Mouse (Mus musculus): ENCODE measurements at regions not wholly inside any gene's neighbourhood (a gene's known extent, or its start where the extent isn't known, plus 50 kb on each side); places are given as distances from the start of the nearest gene placed in this dataset.

GRCm38 (mm10) chr5:75342599-75342998 is 190.5 kb downstream of the Pdgfra start:
- in situ Hi-C loops (cut with MboI, MseI), result no loop called here

DNA sequence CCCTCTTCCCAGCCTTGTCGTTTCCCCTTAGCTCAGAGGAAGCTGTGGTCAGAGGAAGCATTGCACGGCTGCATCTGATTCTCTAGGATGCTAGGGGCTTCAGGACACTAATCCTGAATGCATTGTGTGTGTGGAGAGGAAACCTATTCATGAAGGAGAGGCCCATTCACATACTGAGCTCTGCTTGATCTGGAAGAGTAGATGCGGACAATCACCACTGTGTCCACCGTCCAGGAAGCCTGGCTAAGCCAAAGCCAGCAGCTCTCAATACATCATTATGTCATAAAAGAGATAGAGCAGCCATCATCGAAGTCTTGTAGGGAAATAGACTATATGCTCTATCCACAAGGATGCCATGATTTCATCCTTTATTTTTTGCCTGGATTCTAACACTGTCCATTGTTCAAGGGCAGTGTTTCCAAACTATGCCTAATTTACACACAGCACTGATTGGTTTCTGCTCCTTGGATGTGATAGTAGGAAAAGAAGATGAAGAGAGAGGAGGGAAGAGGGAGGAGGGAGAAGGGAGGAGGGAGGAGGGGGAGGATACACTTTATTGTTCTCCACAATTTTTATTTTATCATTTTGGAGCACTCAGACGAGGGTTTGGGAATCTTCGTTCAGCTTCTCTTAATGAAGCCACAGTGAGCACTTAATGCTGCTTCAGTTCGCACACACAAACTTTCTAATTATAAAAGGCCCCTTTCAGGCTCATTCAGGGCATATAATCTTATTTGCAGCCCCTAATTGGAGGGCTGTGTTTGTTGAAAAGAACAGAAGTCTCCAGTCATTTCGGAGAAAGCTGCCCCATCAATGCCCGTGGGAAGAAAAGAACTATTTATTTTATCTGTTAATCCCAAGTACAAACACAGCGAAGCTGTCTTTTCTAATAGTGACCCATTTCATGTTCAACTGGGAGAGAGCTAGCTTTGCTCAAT is 195.0 kb downstream of the Pdgfra start:
- in situ Hi-C loops (cut with MboI, MseI), result no loop called here

- in situ Hi-C loops (cut with MboI, MseI), result no loop called here
Measured at GRCm38 (mm10) chr5:75347774-75348116, 195.7 kb downstream of the Pdgfra start.

DNA sequence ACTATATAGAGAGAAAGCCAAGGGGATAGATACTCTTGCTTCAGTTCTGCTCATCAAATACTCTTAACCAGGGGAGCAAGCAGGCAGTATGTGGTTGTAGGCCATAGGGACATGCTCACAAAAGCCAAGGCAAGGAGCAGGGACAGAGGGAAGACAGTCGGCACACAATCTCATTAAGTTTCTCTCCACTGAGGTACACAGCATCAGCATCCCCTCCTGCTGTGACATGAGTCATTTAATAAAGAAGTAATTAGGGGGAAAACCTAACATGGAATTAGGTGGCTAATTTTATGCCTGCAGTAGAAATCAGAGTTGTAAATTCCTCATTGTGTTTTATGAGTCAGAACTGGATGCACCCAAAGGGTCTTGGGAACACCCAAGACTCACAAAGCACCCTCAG is 203.2 kb downstream of the Pdgfra start:
- in situ Hi-C loops (cut with MboI, MseI), result no loop called here

- in situ Hi-C loops (cut with MboI, MseI), result no loop called here
Measured at GRCm38 (mm10) chr5:75358869-75359268, 206.8 kb downstream of the Pdgfra start.

DNA sequence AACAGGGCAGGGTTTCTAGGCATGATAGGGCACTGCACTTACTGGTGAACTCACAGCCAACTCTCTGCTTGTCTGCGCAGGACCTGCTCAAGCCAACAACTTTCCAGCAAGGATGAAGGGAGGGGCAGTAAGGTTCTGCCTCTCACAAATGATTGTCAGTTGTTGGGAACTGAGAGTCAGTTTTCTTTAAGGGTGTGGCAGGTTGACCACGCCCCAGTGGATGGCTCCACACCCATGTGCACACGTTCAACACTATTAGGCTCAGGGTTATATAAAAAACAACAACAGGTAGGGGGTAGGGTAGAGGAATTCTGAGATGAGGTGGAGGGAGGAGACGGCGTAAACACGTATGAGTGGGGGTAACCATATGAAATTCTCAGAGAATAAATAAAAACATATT is 210.9 kb upstream of the Kit start:
- in situ Hi-C loops (cut with MboI, MseI), result no loop called here

DNA sequence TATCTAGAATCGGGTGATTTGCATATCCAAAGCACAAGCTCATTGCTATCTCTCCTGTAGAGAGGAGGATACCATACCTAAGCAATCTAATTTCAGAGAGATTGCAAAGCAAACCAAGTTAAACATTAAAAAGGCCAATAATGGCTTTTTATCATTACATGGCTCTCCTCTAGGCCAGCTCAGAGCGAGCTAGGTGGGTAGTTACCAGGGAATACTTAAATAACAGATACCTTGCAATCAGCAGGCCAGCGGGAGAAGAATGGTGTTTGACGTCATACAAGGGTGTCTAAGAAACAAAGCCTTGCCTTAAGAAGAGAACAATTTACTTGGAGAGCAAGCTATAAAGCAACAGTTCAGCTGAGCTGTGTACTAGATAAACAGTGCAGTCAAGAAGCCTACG is 207.4 kb upstream of the Kit start:
- in situ Hi-C loops (cut with MboI, MseI), result no loop called here

GRCm38 (mm10) chr5:75368691-75369090 is 206.0 kb upstream of the Kit start:
- in situ Hi-C loops (cut with MboI, MseI), result no loop called here

DNA sequence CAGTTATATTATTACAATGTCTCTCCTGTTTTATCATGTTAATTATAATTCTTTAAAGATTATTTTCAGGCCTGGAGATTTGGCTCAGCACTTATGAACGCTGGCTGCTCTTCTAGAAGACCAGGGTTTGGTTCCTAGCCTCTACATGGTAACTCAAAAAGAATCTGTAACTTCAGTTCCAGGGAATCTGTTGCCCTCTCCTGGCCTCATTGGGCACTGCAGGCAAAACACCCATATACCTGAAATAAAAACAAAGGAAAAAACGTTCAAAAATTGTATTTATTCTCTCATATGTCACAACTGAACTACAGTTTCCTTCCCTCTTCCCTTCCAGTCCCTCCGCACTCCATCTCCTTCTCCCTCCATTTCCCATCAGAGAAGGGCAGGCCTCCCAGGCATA is 201.9 kb upstream of the Kit start:
- in situ Hi-C loops (cut with MboI, MseI), result loop anchor here (10.0 kb wide), 2 partner anchors 58 to 168 kb away; no protein-coding TSS in a partner anchor

GRCm38 (mm10) chr5:75377311-75378300 is 197.1 kb upstream of the Kit start:
- in situ Hi-C loops (cut with MboI, MseI), result loop anchor here (10.0 kb wide), 2 partner anchors 63 to 173 kb away; no protein-coding TSS in a partner anchor

DNA sequence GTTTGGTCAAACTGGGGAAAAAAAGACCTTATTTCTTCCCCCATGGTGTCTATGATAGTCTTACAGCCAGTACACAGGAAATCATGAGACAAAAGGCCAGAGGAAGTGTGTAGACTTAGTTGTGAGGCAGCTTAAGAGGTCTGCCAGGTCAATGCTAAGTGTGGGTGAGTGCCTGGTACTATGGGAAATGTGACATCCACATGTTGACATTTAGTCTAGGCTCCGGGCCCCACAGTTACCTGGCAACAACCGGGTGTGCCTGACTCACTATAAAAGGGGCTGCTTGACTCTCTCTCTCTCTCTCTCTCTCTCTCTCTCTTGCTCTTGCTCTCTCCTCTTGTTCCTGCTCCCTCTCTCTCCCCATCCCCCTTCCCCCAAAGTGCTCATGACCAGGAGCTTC is 196.1 kb upstream of the Kit start:
- in situ Hi-C loops (cut with MboI, MseI), result loop anchor here (10.0 kb wide), 2 partner anchors 64 to 174 kb away; no protein-coding TSS in a partner anchor

DNA sequence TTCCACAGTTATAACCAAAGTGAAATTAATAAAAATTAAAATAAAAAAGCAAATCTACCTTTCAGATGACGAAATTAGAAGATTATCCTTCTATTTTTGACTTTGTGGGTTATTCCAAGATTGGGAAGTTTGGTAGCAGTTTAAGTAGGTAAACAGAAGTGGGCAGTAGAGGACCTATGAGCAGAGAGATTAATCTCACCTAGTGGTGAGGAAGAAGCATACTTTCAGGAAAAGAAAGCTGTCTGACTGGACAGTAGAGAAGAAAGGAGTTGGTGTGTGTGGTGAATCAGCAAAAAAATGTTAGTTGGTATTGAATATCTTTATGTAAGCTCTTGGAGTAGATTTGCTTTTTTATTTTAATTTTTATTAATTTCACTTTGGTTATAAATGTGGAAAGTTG is 194.4 kb upstream of the Kit start:
- in situ Hi-C loops (cut with MboI, MseI), result no loop called here

- in situ Hi-C loops (cut with MboI, MseI), result no loop called here
Measured at GRCm38 (mm10) chr5:75382138-75382537, 192.6 kb upstream of the Kit start.

GRCm38 (mm10) chr5:75387886-75388454 is 186.7 kb upstream of the Kit start:
- in situ Hi-C loops (cut with MboI, MseI), result no loop called here

DNA sequence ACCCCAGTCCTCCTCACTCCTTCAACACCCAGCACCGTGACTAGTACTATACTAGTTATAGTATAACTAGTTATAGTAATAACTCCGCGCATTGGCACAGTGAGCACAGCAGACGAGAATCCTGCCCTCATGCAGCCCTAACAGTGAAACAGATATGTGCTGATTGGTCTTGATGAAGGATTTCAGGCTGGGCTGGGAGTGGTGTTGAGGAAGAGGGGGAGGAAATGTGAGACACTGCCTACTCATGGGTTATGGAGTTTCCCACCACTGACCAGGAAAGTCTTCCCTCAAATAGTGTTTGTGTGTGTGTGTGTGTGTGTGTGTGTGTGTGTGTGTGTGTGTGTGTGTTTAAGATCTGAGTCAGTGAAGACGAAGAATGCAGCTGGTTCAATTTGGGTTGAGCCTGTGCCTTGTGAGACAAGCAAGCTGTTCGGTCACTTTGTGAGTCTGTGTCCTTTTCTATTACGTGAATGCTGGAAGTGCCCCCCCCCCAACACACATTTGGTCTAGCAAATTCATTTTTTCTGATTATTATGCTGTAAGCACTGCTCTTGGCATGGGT is 185.9 kb upstream of the Kit start:
- in situ Hi-C loops (cut with MboI, MseI), result no loop called here

- in situ Hi-C loops (cut with MboI, MseI), result no loop called here
Measured at GRCm38 (mm10) chr5:75389433-75389971, 185.2 kb upstream of the Kit start.

GRCm38 (mm10) chr5:75398820-75399219 is 175.9 kb upstream of the Kit start:
- in situ Hi-C loops (cut with MboI, MseI), result no loop called here

GRCm38 (mm10) chr5:75401734-75402133 is 173.0 kb upstream of the Kit start:
- in situ Hi-C loops (cut with MboI, MseI), result no loop called here

GRCm38 (mm10) chr5:75402631-75403030 is 172.1 kb upstream of the Kit start:
- in situ Hi-C loops (cut with MboI, MseI), result no loop called here

- in situ Hi-C loops (cut with MboI, MseI), result no loop called here
Measured at GRCm38 (mm10) chr5:75403531-75403930, 171.2 kb upstream of the Kit start.

GRCm38 (mm10) chr5:75404601-75405285 is 170.0 kb upstream of the Kit start:
- in situ Hi-C loops (cut with MboI, MseI), result no loop called here

Data from T-helper 1 cell (primary cell).